Mouse (Mus musculus): ENCODE data around the gene Cd47.
"Not testable (repeated sequence)": the region's sequence is repeated elsewhere in the genome, so short reads cannot be mapped to it uniquely, and the experiment has no call there.

Gene Cd47

GRCm38 (mm10) chr16:49830911-49831310 lies 30.6 kb downstream of the Cd47 start:
- in situ Hi-C loops (cut with MboI, MseI): not testable (repeated sequence)

GRCm38 (mm10) chr16:49832339-49832738 lies 32.0 kb downstream of the Cd47 start:
- in situ Hi-C loops (cut with MboI, MseI): no loop called here

GRCm38 (mm10) chr16:49834130-49834693 lies 33.9 kb downstream of the Cd47 start:
- in situ Hi-C loops (cut with MboI, MseI): no loop called here

GRCm38 (mm10) chr16:49836634-49837164 lies 36.4 kb downstream of the Cd47 start:
- in situ Hi-C loops (cut with MboI, MseI): no loop called here

GRCm38 (mm10) chr16:49838923-49839322 lies 38.6 kb downstream of the Cd47 start:
- in situ Hi-C loops (cut with MboI, MseI): no loop called here

- in situ Hi-C loops (cut with MboI, MseI): no loop called here
These were observed 39.6 kb downstream of the Cd47 start for GRCm38 (mm10) chr16:49839681-49840535.

- in situ Hi-C loops (cut with MboI, MseI): no loop called here
These were observed 43.4 kb downstream of the Cd47 start for GRCm38 (mm10) chr16:49843723-49844122.

GRCm38 (mm10) chr16:49847224-49848003 lies 47.1 kb downstream of the Cd47 start:
- in situ Hi-C loops (cut with MboI, MseI): no loop called here

- in situ Hi-C loops (cut with MboI, MseI): no loop called here
These were observed 48.3 kb downstream of the Cd47 start for GRCm38 (mm10) chr16:49848651-49849050.

GRCm38 (mm10) chr16:49852940-49853339 lies 52.6 kb downstream of the Cd47 start:
- in situ Hi-C loops (cut with MboI, MseI): loop anchor here (5.0 kb wide), 4 partner anchors 41 to 351 kb away; no protein-coding TSS in a partner anchor

GRCm38 (mm10) chr16:49853633-49854032 lies 53.3 kb downstream of the Cd47 start:
- in situ Hi-C loops (cut with MboI, MseI): loop anchor here (5.0 kb wide), 4 partner anchors 41 to 351 kb away; no protein-coding TSS in a partner anchor

- in situ Hi-C loops (cut with MboI, MseI): loop anchor here (5.0 kb wide), 4 partner anchors 42 to 352 kb away; no protein-coding TSS in a partner anchor
These were observed 53.9 kb downstream of the Cd47 start for GRCm38 (mm10) chr16:49854194-49854593.

- in situ Hi-C loops (cut with MboI, MseI): loop anchor here (5.0 kb wide), 4 partner anchors 43 to 353 kb away; no protein-coding TSS in a partner anchor
These were observed 54.9 kb downstream of the Cd47 start for GRCm38 (mm10) chr16:49854931-49855835.

- in situ Hi-C loops (cut with MboI, MseI): no loop called here
These were observed 55.6 kb downstream of the Cd47 start for GRCm38 (mm10) chr16:49855836-49856503.

- in situ Hi-C loops (cut with MboI, MseI): no loop called here
These were observed 56.3 kb downstream of the Cd47 start for GRCm38 (mm10) chr16:49856661-49857060.

- in situ Hi-C loops (cut with MboI, MseI): no loop called here
These were observed 57.3 kb downstream of the Cd47 start for GRCm38 (mm10) chr16:49857504-49858160.

GRCm38 (mm10) chr16:49858161-49858906 lies 58.0 kb downstream of the Cd47 start:
- in situ Hi-C loops (cut with MboI, MseI): no loop called here

- in situ Hi-C loops (cut with MboI, MseI): no loop called here
These were observed 58.8 kb downstream of the Cd47 start for GRCm38 (mm10) chr16:49858907-49859853.

Measured in regulatory T cell (primary cell).